Mouse (Mus musculus) CH12.LX (cell line): ENCODE measurements around the gene Ttc26.

Experiments used
- E2F4 ChIP-seq: IDR thresholded peaks from 2 replicates; pipeline ENCODE4 v1.6.1; 2011; ENCODE audit warnings: low read depth, low read length, improper control_type of control experiment; ENCODE audit not compliant: insufficient replicate concordance
- JUND ChIP-seq: conservative IDR thresholded peaks from 2 replicates; pipeline ENCODE4 v1.6.1; 2011; ENCODE audit warnings: low read depth, low read length, improper control_type of control experiment
- MAFK ChIP-seq: IDR thresholded peaks from 2 replicates; pipeline ENCODE4 v1.6.1; 2011; ENCODE audit warnings: low read length, improper control_type of control experiment; ENCODE audit not compliant: insufficient replicate concordance
- MAZ ChIP-seq: IDR thresholded peaks from 2 replicates; pipeline ENCODE4 v1.6.1; 2012; ENCODE audit warnings: low read depth, mild to moderate bottlenecking, inconsistent platforms, low read length, improper control_type of control experiment, moderate library complexity
- POLR2A ChIP-seq: IDR thresholded peaks from 2 replicates; pipeline ENCODE4 v1.6.1; 2011; ENCODE audit warnings: low read depth, mild to moderate bottlenecking, improper control_type of control experiment, low read length

- TF ChIP-seq E2F4 (no peak), MAZ (no peak), POLR2A (no peak), JUND (no peak), MAFK (no peak)
Observed at GRCm38 (mm10) chr6:38349806-38350205, 31.5 kb upstream of the Ttc26 start.
